Mouse (Mus musculus) stomach, postnatal 0 days (tissue): Measurements from ENCODE around the gene Prss35. TPM values are rescaled to one million over a fixed set of nuclear protein-coding genes. Genes with fewer than 3 reads are reported as not detected.

Source experiments
- ATAC-seq: fragments of 200-750 bp; cut with Nextera tagmentation; 2 replicates; pipeline ENCODE4 v1.8.0; 2017; ENCODE audit not compliant: low FRiP score, low TSS enrichment
- DNase-seq: peaks from one replicate; pipeline ENCODE4 v3.0.0-alpha.2; 2016; ENCODE audit warnings: low spot score
- H3K27ac ChIP-seq: fragments of 300-500 bp; sonication (generic); replicated peaks from 2 replicates; pipeline ENCODE4 v1.5.1; 2014; ENCODE audit warnings: mild to moderate bottlenecking, control low read depth
- H3K27me3 ChIP-seq: fragments of 300-500 bp; sonication (generic); 2 replicates; pipeline ENCODE4 v1.6.1; 2014; ENCODE audit warnings: low read length; ENCODE audit not compliant: control insufficient read depth, insufficient read depth
- H3K36me3 ChIP-seq: fragments of 300-500 bp; sonication (generic); 2 replicates; pipeline ENCODE4 v1.6.1; 2014; ENCODE audit warnings: low read length, mixed read lengths; ENCODE audit not compliant: control insufficient read depth, insufficient read depth
- H3K4me1 ChIP-seq: fragments of 300-500 bp; sonication (generic); replicated peaks from 2 replicates; pipeline ENCODE4 v1.6.1; 2014; ENCODE audit warnings: antibody characterized with exemption; ENCODE audit not compliant: control insufficient read depth, insufficient read depth
- H3K4me2 ChIP-seq: fragments of 300-500 bp; sonication (generic); replicated peaks from 2 replicates; pipeline ENCODE4 v1.6.1; 2014; ENCODE audit warnings: low read depth, mild to moderate bottlenecking, control low read depth, moderate library complexity
- H3K4me3 ChIP-seq: fragments of 300-500 bp; sonication (generic); 2 replicates; pipeline ENCODE4 v1.5.1; 2014; ENCODE audit warnings: low read depth, low read length, control low read depth
- H3K9ac ChIP-seq: fragments of 300-500 bp; sonication (generic); 2 replicates; pipeline ENCODE4 v1.6.1; 2014; ENCODE audit warnings: mild to moderate bottlenecking, low read length, control low read depth, mixed read lengths
- H3K9me3 ChIP-seq: fragments of 300-500 bp; sonication (generic); 2 replicates; pipeline ENCODE4 v1.6.1; 2016; ENCODE audit warnings: low read length; ENCODE audit not compliant: control insufficient read depth
- CTCF ChIP-seq: IDR thresholded peaks from 2 replicates; pipeline ENCODE4 v1.5.1; 2016; ENCODE audit warnings: antibody characterized with exemption, low read depth, mild to moderate bottlenecking, moderate library complexity
- EP300 ChIP-seq: optimal IDR thresholded peaks from 2 replicates; pipeline ENCODE3; 2016; ENCODE audit warnings: antibody characterized with exemption
- WGBS: fragments of 180-500 bp; shearing (Covaris S2); extraction: QIAGEN DNeasy Blood & Tissue Kit; methylation state at CpG from one replicate; pipeline ENCODE4 v1.1.7; 2014; 5-methylcytosine and 5-hydroxymethylcytosine counted together
- polyA plus RNA-seq: library from polyadenylated mRNA; unstranded; fragments of >200 nt; fragmentation: Nextera tagmentation; extraction: Ambion mirVana; gene quantifications from 2 replicates; pipeline ENCODE4 v1.2.1, GENCODE M21; 2015

Prss35 gene
- polyA plus RNA-seq, 1 experiment from 2014 or later: 4.6 TPM

DNA sequence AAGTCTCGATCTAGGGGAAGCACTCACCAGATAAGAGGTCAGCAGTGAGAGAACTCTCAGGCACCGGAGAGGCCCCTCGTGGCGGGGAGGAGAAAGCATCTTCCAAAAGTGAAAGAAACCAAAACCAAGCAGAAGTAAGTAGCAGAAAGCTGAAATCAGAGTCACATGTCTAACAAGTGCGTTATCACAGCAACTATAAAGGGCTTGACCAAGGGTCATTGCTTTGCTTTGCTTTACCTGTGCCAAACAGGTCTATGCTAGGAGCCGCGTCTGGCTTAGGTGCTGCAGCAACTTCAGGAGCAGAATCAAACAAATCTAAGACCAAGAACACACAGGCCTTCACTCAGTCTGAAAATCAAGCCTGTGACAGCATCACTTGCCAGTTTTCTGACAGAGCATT is 48.5 kb downstream of the Prss35 start:
- no peak overlapping the region for H3K4me3 ChIP-seq
- no peaks in the 10 kb centered on the region; the same call in 1 of the 2 replicates for H3K27me3 ChIP-seq
- no peaks in the 10 kb centered on the region for H3K9me3 ChIP-seq
- no peak for ATAC-seq
- no peak for TF ChIP-seq CTCF
- TF ChIP-seq EP300: no peak
- H3K36me3 ChIP-seq: no peaks in the 10 kb centered on the region
- 66% methylated on average over 7 of the region's 7 CpGs for WGBS
- no peak overlapping the region for H3K9ac ChIP-seq
- no peak for DNase-seq
- no peaks in the 10 kb centered on the region for H3K4me1 ChIP-seq
- H3K4me2 ChIP-seq: no peak overlapping the region
- no peak overlapping the region for H3K27ac ChIP-seq

DNA sequence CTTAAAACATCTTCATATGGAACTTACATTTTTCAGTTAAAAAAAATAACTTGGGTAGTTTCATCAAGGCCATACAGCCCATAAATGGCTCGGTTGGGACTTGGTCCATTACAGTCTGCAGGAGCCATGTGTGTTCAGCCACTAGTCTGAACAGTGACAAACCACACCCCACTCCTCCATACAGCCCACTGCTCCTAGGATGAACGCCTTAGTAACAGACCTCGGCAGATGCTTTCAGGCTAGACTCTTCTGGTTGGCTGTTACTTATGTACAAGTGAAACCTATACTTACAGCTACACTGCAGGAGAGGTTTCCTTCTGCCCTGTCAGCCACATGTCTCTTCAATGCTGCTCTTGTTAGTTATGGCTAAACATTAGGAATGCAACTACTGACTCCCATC is 51.8 kb downstream of the Prss35 start:
- no peak overlapping the region for H3K4me2 ChIP-seq
- no peaks in the 10 kb centered on the region for H3K4me1 ChIP-seq
- no peak for DNase-seq
- no peak for ATAC-seq
- no peaks in the 10 kb centered on the region for H3K36me3 ChIP-seq
- no peaks in the 10 kb centered on the region for H3K27me3 ChIP-seq
- no peak overlapping the region for H3K9ac ChIP-seq
- H3K27ac ChIP-seq: no peak overlapping the region
- 63% methylated on average over 3 of the region's 3 CpGs for WGBS
- H3K9me3 ChIP-seq: no peaks in the 10 kb centered on the region
- H3K4me3 ChIP-seq: no peak overlapping the region
- no peak for TF ChIP-seq EP300
- TF ChIP-seq CTCF: no peak

DNA sequence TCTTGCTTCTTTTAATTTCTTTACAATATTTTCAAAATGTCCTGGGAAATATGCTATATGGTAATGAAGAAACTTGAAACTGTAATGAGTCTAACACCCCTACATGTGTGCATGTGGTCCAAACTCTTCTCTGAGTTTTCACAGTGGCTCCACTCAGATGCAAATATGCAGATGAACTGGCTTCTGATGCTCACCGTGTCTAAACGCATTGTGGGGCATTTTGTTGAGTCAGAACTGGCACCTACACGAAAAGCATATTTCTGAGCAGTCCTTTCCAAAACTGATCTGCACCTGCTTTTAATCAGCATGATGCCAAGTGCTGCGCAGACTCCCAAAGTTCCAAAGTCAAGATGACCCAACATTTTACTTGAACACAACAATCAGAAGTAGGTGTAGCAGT is 54.1 kb downstream of the Prss35 start:
- no peak overlapping the region for H3K4me3 ChIP-seq
- H3K27me3 ChIP-seq: no peaks in the 10 kb centered on the region
- 82% methylated on average over 4 of the region's 4 CpGs for WGBS
- DNase-seq: no peak
- ATAC-seq: no peak
- no peak overlapping the region for H3K9ac ChIP-seq
- no peaks in the 10 kb centered on the region for H3K4me1 ChIP-seq
- TF ChIP-seq CTCF (no peak), EP300 (no peak)
- no peaks in the 10 kb centered on the region for H3K36me3 ChIP-seq
- no peak overlapping the region for H3K4me2 ChIP-seq
- H3K9me3 ChIP-seq: no peaks in the 10 kb centered on the region
- no peak overlapping the region for H3K27ac ChIP-seq

DNA sequence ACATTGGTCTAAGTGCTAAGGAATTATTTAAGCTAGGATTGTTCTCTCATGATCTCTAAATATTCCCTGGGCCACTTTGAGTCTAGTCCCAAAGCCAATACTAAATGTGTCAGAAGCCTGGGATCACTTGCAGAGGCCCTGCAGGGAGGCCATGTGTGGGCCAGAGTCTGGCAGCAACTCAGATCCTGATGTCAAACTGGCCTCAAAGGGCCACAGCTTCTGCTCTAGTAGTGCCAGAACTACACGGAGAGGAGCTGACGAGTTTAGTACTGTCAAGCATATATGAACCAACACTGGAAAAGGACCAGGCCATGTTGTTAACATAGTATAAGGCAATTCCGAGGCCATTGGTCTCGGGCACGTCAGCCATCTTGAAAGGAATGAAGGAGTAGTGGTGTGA is 54.7 kb downstream of the Prss35 start:
- Histone ChIP-seq H3K4me2 (no peak overlapping the region), H3K27me3 (no peaks in the 10 kb centered on the region), H3K4me3 (no peak overlapping the region), H3K27ac (no peak overlapping the region), H3K9me3 (no peaks in the 10 kb centered on the region), H3K9ac (no peak overlapping the region), H3K4me1 (no peaks in the 10 kb centered on the region), H3K36me3 (no peaks in the 10 kb centered on the region)
- ATAC-seq (no peak), DNase-seq (no peak)
- 86% methylated on average over 5 of the region's 5 CpGs for WGBS
- TF ChIP-seq CTCF (no peak), EP300 (no peak)

DNA sequence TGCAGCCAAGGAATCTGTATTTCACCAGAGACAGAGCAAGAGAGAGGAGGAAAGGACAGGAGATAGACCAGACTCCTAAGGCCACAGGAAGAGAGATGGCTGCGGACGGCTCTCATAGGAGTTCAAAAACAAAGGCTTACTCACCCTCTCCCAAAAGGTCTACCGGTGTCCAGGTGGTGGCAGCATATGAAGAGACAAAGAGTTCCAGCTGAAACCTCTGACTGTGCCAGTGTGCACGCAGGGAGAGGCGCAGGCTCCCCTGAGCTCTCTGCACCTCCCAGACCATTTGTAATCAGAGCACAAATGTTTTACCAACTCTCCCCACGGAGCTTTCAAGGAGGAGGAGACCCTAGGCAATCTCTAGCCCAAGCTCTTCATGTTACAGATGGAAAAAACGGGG is 55.2 kb downstream of the Prss35 start:
- H3K9ac ChIP-seq: no peak overlapping the region
- no peaks in the 10 kb centered on the region for H3K36me3 ChIP-seq
- H3K4me3 ChIP-seq: no peak overlapping the region
- H3K27ac ChIP-seq: no peak overlapping the region
- no peaks in the 10 kb centered on the region for H3K4me1 ChIP-seq
- no peaks in the 10 kb centered on the region; the same call in 1 of the 2 replicates for H3K27me3 ChIP-seq
- H3K4me2 ChIP-seq: no peak overlapping the region
- WGBS: 38% methylated on average over 7 of the region's 7 CpGs
- no peaks in the 10 kb centered on the region for H3K9me3 ChIP-seq
- no peak for DNase-seq
- TF ChIP-seq CTCF (0 out of 2 replicates have a peak, but pooled peaks have one; percentile 6), EP300 (no peak)
- no peak for ATAC-seq

DNA sequence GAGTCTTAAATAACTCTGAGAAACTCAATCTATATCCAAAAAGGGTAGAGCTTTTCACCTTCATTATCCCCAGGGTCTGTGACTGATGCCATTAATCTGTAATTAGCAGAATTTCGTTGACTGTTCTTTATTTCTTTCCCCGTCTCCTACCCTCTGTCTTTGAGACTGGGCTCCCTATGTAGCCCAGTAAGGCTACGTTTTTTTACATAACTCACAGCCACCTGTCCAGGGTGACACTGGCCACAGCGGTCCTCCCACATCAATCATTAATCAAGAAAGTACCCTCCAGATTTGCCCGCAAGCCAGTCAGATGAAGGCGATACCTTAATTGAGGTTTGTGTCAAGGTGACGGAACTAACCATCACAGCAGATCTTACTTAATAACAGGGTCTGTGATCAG is 55.6 kb downstream of the Prss35 start:
- H3K27ac ChIP-seq: no peak overlapping the region
- no peak for ATAC-seq
- H3K27me3 ChIP-seq: no peaks in the 10 kb centered on the region; the same call in 1 of the 2 replicates
- no peak overlapping the region for H3K9ac ChIP-seq
- no peak for DNase-seq
- H3K4me1 ChIP-seq: no peaks in the 10 kb centered on the region
- WGBS: 74% methylated on average over 7 of the region's 7 CpGs
- H3K36me3 ChIP-seq: no peaks in the 10 kb centered on the region
- no peaks in the 10 kb centered on the region for H3K9me3 ChIP-seq
- no peak overlapping the region for H3K4me2 ChIP-seq
- H3K4me3 ChIP-seq: no peak overlapping the region
- TF ChIP-seq CTCF: no peak
- TF ChIP-seq EP300: no peak
